ENCODE assay signal across 25 mouse cellular contexts in genomic region chr8:61789289-61789688, GRCm38 (mm10).
"Had no signal": no experiment of that assay in that cellular context is flagged by ENCODE, and none has a peak within 500 bp of the region (broad histone marks: within the 10 kb centered on the region; RNA-seq: fewer than 3 reads in every experiment).

No protein-coding gene starts in this region.

- DNase-seq: gastrocnemius, adult 2 months; gastrocnemius, postnatal 10 days; gastrocnemius, postnatal 25 days; heart, adult 18-20 months; heart, postnatal 10 days; heart, postnatal 36 days; kidney, adult 11 months; kidney, adult 2 months; kidney, adult 9 months; kidney, postnatal 14 days; kidney, postnatal 36 days; layer of hippocampus, adult 9-11 months; layer of hippocampus, postnatal 36 days; left cerebral cortex, postnatal 4 days had no signal

- H3K9ac ChIP-seq: heart, embryonic 12.5 days; hindbrain, embryonic 13.5 days; hindbrain, embryonic 15.5 days; kidney, embryonic 15.5 days; limb, embryonic 12.5 days; liver, embryonic 12.5 days; liver, embryonic 14.5 days had no signal

- H3K4me1 ChIP-seq: heart, embryonic 10.5 days; heart, embryonic 12.5 days; hindbrain, embryonic 13.5 days; hindbrain, embryonic 15.5 days; kidney, embryonic 15.5 days; limb, embryonic 12.5 days; liver, embryonic 12.5 days had no signal

- H3K27ac ChIP-seq: gastrocnemius, adult 2 months; heart, embryonic 10.5 days; hindbrain, embryonic 13.5 days; hindbrain, embryonic 15.5 days; hindbrain, postnatal 0 days; kidney, embryonic 15.5 days; kidney, postnatal 0 days; limb, embryonic 12.5 days; liver, embryonic 12.5 days; liver, embryonic 14.5 days had no signal

- ATAC-seq: hindbrain, postnatal 0 days; intestine, embryonic 16.5 days; liver, embryonic 12.5 days had no signal

- H3K9me3 ChIP-seq: heart, embryonic 10.5 days; heart, embryonic 12.5 days; hindbrain, embryonic 13.5 days; hindbrain, embryonic 15.5 days; kidney, embryonic 15.5 days; limb, embryonic 12.5 days; liver, embryonic 12.5 days had no signal

- H3K27me3 ChIP-seq: heart, embryonic 12.5 days; hindbrain, embryonic 13.5 days; hindbrain, embryonic 15.5 days; kidney, embryonic 15.5 days; limb, embryonic 12.5 days; liver, embryonic 12.5 days had no signal

- H3K36me3 ChIP-seq: heart, embryonic 10.5 days; heart, embryonic 12.5 days; hindbrain, embryonic 13.5 days; hindbrain, embryonic 15.5 days; kidney, embryonic 15.5 days; limb, embryonic 12.5 days; liver, embryonic 12.5 days had no signal

- H3K4me3 ChIP-seq: gastrocnemius, adult 2 months; heart, embryonic 10.5 days; heart, embryonic 12.5 days; hindbrain, embryonic 13.5 days; hindbrain, embryonic 15.5 days; kidney, embryonic 15.5 days; limb, embryonic 12.5 days; liver, embryonic 12.5 days had no signal
